Mouse (Mus musculus) retina, postnatal 7 days (tissue): ENCODE data around the gene Krtap4-13.
"Not testable (repeated sequence)": the region's sequence is repeated elsewhere in the genome, so short reads cannot be mapped to it uniquely, and the experiment has no call there.

Experiments
- DNase-seq: peaks from one replicate; pipeline ENCODE4 v3.0.0-alpha.2; 2012; ENCODE audit warnings: low read depth, low spot score

The Krtap4-13 gene

DNA sequence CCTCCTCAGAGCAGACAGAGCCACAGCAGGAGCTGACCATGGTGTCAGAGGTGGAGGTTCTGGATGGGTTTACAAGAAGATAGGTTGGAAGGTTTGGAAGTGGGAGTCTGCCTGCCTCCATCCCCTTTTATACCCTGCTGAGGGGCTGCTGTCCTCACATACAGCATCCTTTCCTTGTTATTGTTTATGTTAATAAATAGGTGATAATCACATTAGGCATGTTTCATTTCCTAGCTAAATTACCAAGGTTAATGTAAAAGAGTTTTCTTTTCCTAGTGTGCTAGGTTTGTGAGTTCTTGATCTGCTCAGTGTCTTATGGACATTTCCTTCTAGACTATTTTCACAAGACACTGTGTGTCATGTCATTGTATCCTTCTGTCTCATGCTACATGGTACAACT, at the start of gene Krtap4-13:
Krtap4-13 (minus strand) TSS at position 101 of the 400 bp plus-strand sequence.
- DNase-seq = not testable (repeated sequence)

DNA sequence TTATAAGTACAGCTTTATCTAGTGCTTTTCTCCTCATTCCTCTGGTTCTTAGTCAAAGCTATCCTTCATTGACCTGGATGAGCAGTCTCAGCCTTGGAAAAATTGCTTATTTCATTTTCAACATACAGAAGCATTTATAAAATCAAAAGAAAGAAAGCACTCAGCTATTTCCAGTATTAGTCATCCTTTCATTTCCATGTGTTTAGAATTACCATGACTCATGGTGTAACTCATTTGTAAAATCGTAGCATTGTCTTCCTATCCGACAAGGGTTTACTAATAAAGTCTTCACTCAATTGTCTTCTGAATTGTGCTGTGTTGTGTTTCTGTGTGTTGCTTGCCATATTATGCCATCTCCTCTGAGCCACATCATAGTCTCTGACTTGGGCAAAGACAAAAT, 49.1 kb upstream of the Krtap4-13 start:
- DNase-seq = no peak

GRCm38 (mm10) chr11:99857617-99858016, 47.9 kb upstream of the Krtap4-13 start, which contains the start of gene Gm11568:
Gm11568 (plus strand) TSS chr11:99857917.
- no peak for DNase-seq

DNA sequence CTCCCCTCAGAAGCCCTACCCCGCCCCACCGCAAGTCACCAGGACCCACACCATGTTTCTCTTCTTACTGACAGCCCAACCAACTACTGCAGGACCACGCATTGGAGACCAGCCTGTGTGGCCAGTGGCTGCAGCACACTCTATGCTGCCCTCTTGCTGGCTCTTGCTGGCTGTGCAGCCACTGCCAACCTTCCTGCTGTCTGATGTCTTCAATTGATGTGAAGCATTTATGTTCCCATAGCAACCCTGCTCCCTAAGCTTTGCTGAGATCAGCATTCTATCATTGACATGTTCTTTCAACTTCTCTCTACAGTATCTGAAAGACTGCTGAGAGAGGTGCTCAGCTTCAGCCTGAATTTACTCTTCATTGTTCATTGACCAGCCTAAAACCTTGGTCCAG, 44.4 kb upstream of the Krtap4-13 start:
- no peak for DNase-seq

- DNase-seq = no peak
These were observed 41.8 kb upstream of the Krtap4-13 start, which contains the start of gene Krtap4-16 for GRCm38 (mm10) chr11:99851508-99851907. Krtap4-16 (minus strand) TSS chr11:99851608.

DNA sequence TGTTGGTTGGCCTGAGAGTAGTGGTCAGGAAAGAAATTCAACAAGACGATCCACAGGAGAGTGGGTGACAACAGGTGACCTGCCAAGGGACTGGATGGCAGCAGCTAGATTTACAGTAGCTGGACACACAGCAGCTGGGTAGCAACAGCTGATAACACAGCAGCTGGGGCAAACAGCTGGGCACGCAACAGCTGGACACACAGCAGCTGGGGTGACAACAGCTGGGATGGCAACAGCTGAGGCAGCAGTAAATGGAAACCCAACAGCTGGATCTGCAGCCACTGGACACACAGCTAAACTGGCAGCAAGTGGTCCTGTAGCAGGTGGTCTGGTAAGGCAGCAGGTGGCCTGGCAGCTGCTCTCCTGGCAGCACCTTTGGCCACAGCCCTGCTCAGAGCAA, 37.1 kb upstream of the Krtap4-13 start:
- no peak for DNase-seq

GRCm38 (mm10) chr11:99842185-99842584, 32.5 kb upstream of the Krtap4-13 start:
- DNase-seq = no peak

GRCm38 (mm10) chr11:99837966-99838365, 28.3 kb upstream of the Krtap4-13 start, which contains the start of gene 2300003K06Rik:
2300003K06Rik (minus strand) TSS chr11:99838066.
- DNase-seq = no peak

DNA sequence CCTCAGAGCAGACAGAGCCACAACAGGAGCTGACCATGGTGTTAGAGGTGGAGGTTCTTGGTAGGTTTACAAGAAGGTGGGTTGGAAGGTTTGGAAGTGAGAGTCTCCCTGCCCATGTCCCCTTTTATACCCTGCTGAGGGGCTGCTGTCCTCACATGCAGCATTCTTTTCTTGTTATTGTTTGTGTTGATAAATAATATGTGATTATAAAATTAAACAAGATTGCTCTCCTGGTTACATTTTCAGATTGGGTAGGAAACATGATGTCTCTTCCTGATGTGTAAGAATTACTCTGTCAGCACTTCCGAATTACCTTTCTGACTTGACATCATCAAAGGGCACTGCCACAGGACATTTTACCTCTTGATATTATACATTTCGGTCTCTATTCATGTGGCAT, 5.9 kb upstream of the Krtap4-13 start, which contains the start of gene Gm11564:
Gm11564 (minus strand) TSS at position 101 of the 400 bp plus-strand sequence.
- DNase-seq = not testable (repeated sequence)

GRCm38 (mm10) chr11:99804346-99804745, 5.3 kb downstream of the Krtap4-13 start, which contains the start of gene Gm11554:
Gm11554 (minus strand) TSS chr11:99804446.
- not testable (repeated sequence) for DNase-seq

DNA sequence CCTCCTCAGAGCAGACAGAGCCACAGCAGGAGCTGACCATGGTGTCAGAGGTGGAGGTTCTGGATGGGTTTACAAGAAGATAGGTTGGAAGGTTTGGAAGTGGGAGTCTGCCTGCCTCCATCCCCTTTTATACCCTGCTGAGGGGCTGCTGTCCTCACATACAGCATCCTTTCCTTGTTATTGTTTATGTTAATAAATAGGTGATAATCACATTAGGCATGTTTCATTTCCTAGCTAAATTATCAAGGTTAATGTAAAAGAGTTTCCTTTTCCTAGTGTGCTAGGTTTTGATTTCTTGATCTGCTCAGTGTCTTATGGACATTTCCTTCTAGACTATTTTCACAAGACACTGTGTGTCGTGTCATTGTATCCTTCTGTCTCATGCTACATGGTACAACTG, 10.9 kb downstream of the Krtap4-13 start, which contains the start of gene Gm11569:
Gm11569 (minus strand) TSS at position 101 of the 400 bp plus-strand sequence.
- not testable (repeated sequence) for DNase-seq

- no peak for DNase-seq
These were observed 16.3 kb downstream of the Krtap4-13 start, which contains the start of gene Gm11596 for GRCm38 (mm10) chr11:99793367-99793766. Gm11596 (minus strand) TSS chr11:99793467.

GRCm38 (mm10) chr11:99784900-99785299, 24.8 kb downstream of the Krtap4-13 start, which contains the start of gene Krtap4-9:
Krtap4-9 (plus strand) TSS chr11:99785200.
- DNase-seq = not testable (repeated sequence)

GRCm38 (mm10) chr11:99780604-99781003, 29.1 kb downstream of the Krtap4-13 start, which contains the start of gene Krtap4-8:
Krtap4-8 (minus strand) TSS chr11:99780704.
- DNase-seq = no peak

- DNase-seq = no peak
These were observed 31.3 kb downstream of the Krtap4-13 start for GRCm38 (mm10) chr11:99778401-99778800.

- DNase-seq = not testable (repeated sequence)
These were observed 36.9 kb downstream of the Krtap4-13 start, which contains the start of gene Gm11595 for GRCm38 (mm10) chr11:99772813-99773212. Gm11595 (minus strand) TSS chr11:99772913.

DNA sequence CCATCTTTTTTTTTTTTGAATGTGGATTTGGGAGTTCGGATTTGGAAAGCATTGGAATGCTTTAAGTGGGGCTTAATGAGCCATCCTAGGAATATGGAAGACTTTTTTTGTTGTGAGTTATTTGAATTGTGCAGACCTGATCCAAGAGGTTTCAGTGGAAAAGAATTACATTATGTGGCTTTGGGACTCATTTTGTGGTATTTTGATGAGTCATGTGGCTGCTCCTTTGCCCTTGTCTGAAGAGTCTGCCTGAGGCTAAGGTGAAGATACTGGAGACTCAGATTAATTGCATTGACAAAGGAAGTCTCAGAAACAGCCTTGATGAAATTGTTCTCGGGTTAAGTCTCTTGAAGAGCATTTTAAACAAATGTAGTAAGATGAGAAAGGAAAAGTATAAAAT, 41.3 kb downstream of the Krtap4-13 start:
- no peak for DNase-seq
